Mouse (Mus musculus) cerebellum, adult 2 months (tissue): ENCODE data around the gene Rbms1. TPM values are rescaled to one million over a fixed set of nuclear protein-coding genes. Genes with fewer than 3 reads are reported as not detected.

Experiments used
- DNase-seq, 2 experiments: peaks; one replicate each; pipeline ENCODE4 v3.0.0; 2021
- H3K27ac ChIP-seq: fragments of 200-500 bp; 2 replicates; pipeline ENCODE4 v1.5.1; 2012; ENCODE audit warnings: low read length, control low read depth, inconsistent platforms; ENCODE audit not compliant: insufficient read depth
- H3K27me3 ChIP-seq: fragments of 200-500 bp; 2 replicates; pipeline ENCODE4 v1.6.1; 2012; ENCODE audit warnings: inconsistent platforms, mild to moderate bottlenecking, low read length, moderate library complexity; ENCODE audit not compliant: control insufficient read depth, insufficient read depth
- H3K4me1 ChIP-seq: fragments of 200-500 bp; 2 replicates; pipeline ENCODE4 v1.6.1; 2011; ENCODE audit warnings: low read length; ENCODE audit not compliant: control insufficient read depth, insufficient read depth
- H3K4me3 ChIP-seq: fragments of 200-500 bp; replicated peaks from 2 replicates; pipeline ENCODE3; 2011; ENCODE audit warnings: mild to moderate bottlenecking, low read depth, low read length, control low read depth; ENCODE audit not compliant: insufficient read depth
- CTCF ChIP-seq: fragments of 200-500 bp; IDR thresholded peaks from 2 replicates; pipeline ENCODE4 v1.5.1; 2011; ENCODE audit warnings: low read depth, mild to moderate bottlenecking, control low read depth, low read length, moderate library complexity, borderline replicate concordance; ENCODE audit not compliant: insufficient read depth
- POLR2A ChIP-seq: fragments of 200-500 bp; IDR thresholded peaks from 2 replicates; pipeline ENCODE4 v1.6.1; 2011; ENCODE audit warnings: low read length, control low read depth, borderline replicate concordance; ENCODE audit not compliant: insufficient read depth
- WGBS: fragments of 180-500 bp; shearing (Covaris S2); methylation state at CpG from one replicate; pipeline ENCODE4 v1.1.7; 2018; 5-methylcytosine and 5-hydroxymethylcytosine counted together
- polyA plus RNA-seq: library from polyadenylated mRNA; depleted of rRNA; stranded (reverse); fragments of >200 nt; gene quantifications from 2 replicates; pipeline ENCODE4 v1.2.3, GENCODE M21; 2012; rRNA removed

The Rbms1 gene
- polyA plus RNA-seq = 23.5 and 25.5 TPM in 2 replicates

GRCm38 (mm10) chr2:60962671-60963421, at the start of gene Rbms1:
Rbms1 (minus strand) TSS chr2:60963192.
- H3K4me1 ChIP-seq = no peaks in the 10 kb centered on the region
- peak; percentile 55 to 57 for DNase-seq
- no peak for TF ChIP-seq POLR2A
- TF ChIP-seq CTCF = no peak
- peak within 1 kb of the TSS; percentile 85 for H3K4me3 ChIP-seq
- no peak within 1 kb of the TSS; the same call in 1 of the 2 replicates for H3K27ac ChIP-seq
- under 1% methylated on average over 50 of the region's 51 CpGs for WGBS
- H3K27me3 ChIP-seq = no peaks in the 10 kb centered on the region

GRCm38 (mm10) chr2:61012249-61012828, 49.3 kb upstream of the Rbms1 start:
- 27% methylated on average over 3 of the region's 3 CpGs for WGBS
- TF ChIP-seq CTCF = no peak
- no peak for TF ChIP-seq POLR2A
- Histone ChIP-seq H3K4me3 (no peak overlapping the region), H3K4me1 (no peaks in the 10 kb centered on the region), H3K27ac (no peak overlapping the region), H3K27me3 (no peaks in the 10 kb centered on the region)
- DNase-seq = no peak

- TF ChIP-seq POLR2A = no peak
- no peak for TF ChIP-seq CTCF
- Histone ChIP-seq H3K4me1 (no peaks in the 10 kb centered on the region), H3K27ac (no peak overlapping the region), H3K27me3 (no peaks in the 10 kb centered on the region), H3K4me3 (no peak overlapping the region)
- WGBS = 44% methylated on average over 5 of the region's 5 CpGs
- no peak for DNase-seq
Measured at GRCm38 (mm10) chr2:60986286-60986685, 23.3 kb upstream of the Rbms1 start.

GRCm38 (mm10) chr2:60978538-60979313, 15.7 kb upstream of the Rbms1 start:
- TF ChIP-seq POLR2A (no peak), CTCF (no peak)
- Histone ChIP-seq H3K4me3 (no peak overlapping the region), H3K27me3 (no peaks in the 10 kb centered on the region), H3K4me1 (no peaks in the 10 kb centered on the region), H3K27ac (no peak overlapping the region)
- DNase-seq = no peak
- WGBS = 22% methylated on average over 4 of the region's 4 CpGs

- TF ChIP-seq CTCF (no peak), POLR2A (no peak)
- 58% methylated on average over 7 of the region's 7 CpGs for WGBS
- DNase-seq = no peak
Measured at GRCm38 (mm10) chr2:60972189-60972814, 9.3 kb upstream of the Rbms1 start.

GRCm38 (mm10) chr2:60963616-60964015, 624 bp upstream of the Rbms1 start:
- Histone ChIP-seq H3K27ac (no peak overlapping the region; the same call in 1 of the 2 replicates), H3K4me1 (no peaks in the 10 kb centered on the region), H3K4me3 (peak overlapping the region; percentile 85), H3K27me3 (no peaks in the 10 kb centered on the region)
- no peak for TF ChIP-seq CTCF
- TF ChIP-seq POLR2A = no peak
- DNase-seq = no peak
- 23% methylated on average over 5 of the region's 5 CpGs for whole genome bisulfite sequencing

More at GRCm38 (mm10) chr2:60972189-60972814, 9.3 kb upstream of the Rbms1 start:
- Histone ChIP-seq H3K27ac (no peak overlapping the region), H3K4me1 (no peaks in the 10 kb centered on the region), H3K4me3 (no peak overlapping the region), H3K27me3 (no peaks in the 10 kb centered on the region)

GRCm38 (mm10) chr2:60962001-60962670, 856 bp downstream of the Rbms1 start:
- Histone ChIP-seq H3K4me1 (no peaks in the 10 kb centered on the region), H3K4me3 (peak overlapping the region; percentile 85), H3K27ac (no peak overlapping the region), H3K27me3 (no peaks in the 10 kb centered on the region)
- DNase-seq = peak; percentile 21 to 24
- TF ChIP-seq CTCF = no peak
- TF ChIP-seq POLR2A = no peak
- WGBS = 1% methylated on average over 59 of the region's 64 CpGs
